Mouse (Mus musculus): Measurements from ENCODE around the gene Gm13289. TPM values are rescaled to one million over a fixed set of nuclear protein-coding genes. Genes with fewer than 3 reads are reported as not detected.
"Not testable (repeated sequence)": the region's sequence is repeated elsewhere in the genome, so short reads cannot be mapped to it uniquely, and the experiment has no call there.

Gm13289 gene
- polyA plus RNA-seq, 1 experiment from 2014 or later, result not detected

DNA sequence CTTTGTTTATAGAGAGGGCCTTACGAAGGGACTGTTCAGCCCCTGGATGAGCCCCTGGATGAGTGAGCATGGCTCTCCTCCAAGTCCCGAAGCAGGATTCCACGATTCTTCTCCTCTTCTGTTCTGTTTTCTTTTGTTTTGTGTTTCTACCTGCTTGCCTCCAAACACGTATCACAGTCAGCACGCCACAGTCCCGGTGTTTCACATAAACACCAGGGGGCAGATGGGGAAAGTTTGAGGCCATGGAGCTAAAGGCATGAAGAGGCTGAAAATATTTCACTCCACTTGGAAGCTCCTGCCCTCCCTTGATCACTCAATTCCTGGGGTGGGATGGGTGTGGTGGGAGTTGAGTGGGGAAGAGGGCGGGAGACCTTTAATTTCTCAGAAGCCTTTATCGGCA lies 14.9 kb upstream of the Gm13289 start:
- not testable (repeated sequence) for H3K27ac ChIP-seq; H3K79me2 ChIP-seq (ENCODE audit: inconsistent target); H3K4me3 ChIP-seq (ENCODE audit: inconsistent target); H3K36me3 ChIP-seq (ENCODE audit: inconsistent target)
- 81% methylated on average over 3 of the region's 8 CpGs for WGBS (ENCODE audit: missing documents)

DNA sequence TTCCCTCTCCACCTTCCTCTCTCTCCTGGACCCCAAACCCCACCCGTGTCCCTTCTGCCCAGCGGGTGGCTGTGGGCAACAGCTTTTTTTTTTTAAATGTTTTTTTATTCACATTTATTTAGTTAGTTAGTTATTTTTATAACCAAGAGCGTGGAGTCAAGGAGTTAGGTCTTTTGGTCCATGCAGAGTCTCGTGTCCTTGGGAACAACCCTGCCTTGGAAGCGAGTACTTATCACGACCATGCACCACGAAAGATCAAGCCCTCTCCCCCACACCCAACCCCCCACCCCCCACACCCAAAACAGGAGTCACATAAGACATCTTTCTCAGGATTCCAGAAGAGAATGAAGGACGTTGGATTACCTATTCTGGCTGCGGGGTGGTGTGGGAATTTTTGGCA lies 14.4 kb upstream of the Gm13289 start:
- not testable (repeated sequence) for H3K4me3 ChIP-seq (ENCODE audit: inconsistent target); H3K36me3 ChIP-seq (ENCODE audit: inconsistent target); H3K79me2 ChIP-seq (ENCODE audit: inconsistent target); H3K27ac ChIP-seq
- 92% methylated on average over 2 of the region's 9 CpGs for WGBS (ENCODE audit: missing documents)

DNA sequence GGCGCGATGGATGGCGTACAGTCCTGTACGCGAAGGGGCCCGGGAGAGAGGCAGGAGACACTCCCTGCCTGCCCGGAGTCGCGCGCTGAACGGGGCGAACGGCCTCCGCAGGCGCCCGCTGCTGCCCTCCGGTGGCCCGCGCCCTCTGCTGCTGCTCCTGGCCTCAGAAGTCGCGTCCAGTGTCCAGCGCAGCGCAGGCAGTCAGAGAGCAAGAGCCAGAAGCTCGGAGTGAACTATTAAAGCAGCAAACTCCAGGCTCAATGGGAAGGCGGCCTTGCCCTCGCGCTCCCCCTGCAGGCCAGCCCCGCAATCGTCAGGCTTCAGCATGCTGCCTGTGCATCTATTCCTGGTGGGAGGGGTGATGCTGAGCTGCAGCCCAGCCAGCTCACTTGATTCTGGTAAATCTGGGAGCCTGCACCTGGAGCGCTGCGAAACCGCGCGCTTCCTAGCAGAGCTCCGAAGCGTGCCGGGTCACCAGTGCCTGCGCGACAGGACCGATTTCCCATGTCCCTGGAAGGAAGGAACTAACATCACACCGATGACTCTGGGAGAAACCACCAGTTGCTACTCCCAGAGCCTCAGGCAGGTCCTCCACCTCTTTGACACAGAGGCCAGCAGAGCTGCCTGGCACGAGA lies 13.2 kb upstream of the Gm13289 start:
- 4% methylated on average over 15 of the region's 42 CpGs for WGBS (ENCODE audit: missing documents)
- not testable (repeated sequence) for H3K36me3 ChIP-seq (ENCODE audit: inconsistent target); H3K27ac ChIP-seq; H3K79me2 ChIP-seq (ENCODE audit: inconsistent target); H3K4me3 ChIP-seq (ENCODE audit: inconsistent target)

DNA sequence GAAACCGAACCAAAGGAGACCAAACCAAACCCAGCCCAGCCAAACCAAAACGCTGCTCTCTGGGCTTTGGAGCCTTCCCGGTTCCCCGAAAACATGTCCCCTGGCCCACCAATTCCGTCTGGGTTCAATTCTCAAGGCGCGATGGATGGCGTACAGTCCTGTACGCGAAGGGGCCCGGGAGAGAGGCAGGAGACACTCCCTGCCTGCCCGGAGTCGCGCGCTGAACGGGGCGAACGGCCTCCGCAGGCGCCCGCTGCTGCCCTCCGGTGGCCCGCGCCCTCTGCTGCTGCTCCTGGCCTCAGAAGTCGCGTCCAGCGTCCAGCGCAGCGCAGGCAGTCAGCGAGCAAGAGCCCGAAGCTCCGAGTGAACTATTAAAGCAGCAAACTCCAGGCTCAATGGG lies 3.2 kb upstream of the Gm13289 start, which contains the start of gene Gm13290:
Gene Gm13290 (plus strand): TSS at position 301 of the 400 bp plus-strand sequence.
- H3K27ac ChIP-seq; H3K4me3 ChIP-seq (ENCODE audit: inconsistent target); H3K79me2 ChIP-seq (ENCODE audit: inconsistent target); H3K36me3 ChIP-seq (ENCODE audit: inconsistent target): not testable (repeated sequence)
- no CpG with 5 or more reads among the region's 32 CpGs for WGBS (ENCODE audit: missing documents)

DNA sequence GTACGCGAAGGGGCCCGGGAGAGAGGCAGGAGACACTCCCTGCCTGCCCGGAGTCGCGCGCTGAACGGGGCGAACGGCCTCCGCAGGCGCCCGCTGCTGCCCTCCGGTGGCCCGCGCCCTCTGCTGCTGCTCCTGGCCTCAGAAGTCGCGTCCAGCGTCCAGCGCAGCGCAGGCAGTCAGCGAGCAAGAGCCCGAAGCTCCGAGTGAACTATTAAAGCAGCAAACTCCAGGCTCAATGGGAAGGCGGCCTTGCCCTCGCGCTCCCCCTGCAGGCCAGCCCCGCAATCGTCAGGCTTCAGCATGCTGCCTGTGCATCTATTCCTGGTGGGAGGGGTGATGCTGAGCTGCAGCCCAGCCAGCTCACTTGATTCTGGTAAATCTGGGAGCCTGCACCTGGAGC lies 2.8 kb downstream of the Gm13289 start, which contains the start of gene Gm13272:
Gene Gm13272 (plus strand): TSS at position 301 of the 400 bp plus-strand sequence.
- not testable (repeated sequence) for H3K27ac ChIP-seq; H3K36me3 ChIP-seq (ENCODE audit: inconsistent target); H3K4me3 ChIP-seq (ENCODE audit: inconsistent target); H3K79me2 ChIP-seq (ENCODE audit: inconsistent target)
- WGBS (ENCODE audit: missing documents), result no CpG with 5 or more reads among the region's 29 CpGs

DNA sequence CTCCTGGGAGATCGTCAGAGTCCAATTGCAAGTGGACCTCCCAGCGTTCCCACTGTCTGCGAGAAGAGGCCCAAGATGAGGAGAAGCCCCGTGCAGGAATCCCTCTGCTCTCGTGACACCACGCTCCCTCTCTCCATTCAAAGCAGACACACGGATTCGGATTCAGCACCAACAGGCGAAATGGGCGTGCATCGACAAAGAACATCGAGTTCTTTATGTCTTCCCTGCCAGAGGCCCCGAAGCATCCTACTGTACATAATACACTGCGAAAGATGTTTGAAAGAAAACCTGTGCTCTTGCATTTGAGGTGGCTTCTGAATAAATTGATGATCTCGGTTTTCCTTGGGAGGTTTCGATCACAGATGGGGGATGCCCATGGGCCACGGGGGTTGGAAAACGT lies 3.6 kb downstream of the Gm13289 start:
- H3K36me3 ChIP-seq (ENCODE audit: inconsistent target); H3K79me2 ChIP-seq (ENCODE audit: inconsistent target); H3K27ac ChIP-seq; H3K4me3 ChIP-seq (ENCODE audit: inconsistent target): not testable (repeated sequence)
- 90% methylated on average over 2 of the region's 18 CpGs for WGBS (ENCODE audit: missing documents)

DNA sequence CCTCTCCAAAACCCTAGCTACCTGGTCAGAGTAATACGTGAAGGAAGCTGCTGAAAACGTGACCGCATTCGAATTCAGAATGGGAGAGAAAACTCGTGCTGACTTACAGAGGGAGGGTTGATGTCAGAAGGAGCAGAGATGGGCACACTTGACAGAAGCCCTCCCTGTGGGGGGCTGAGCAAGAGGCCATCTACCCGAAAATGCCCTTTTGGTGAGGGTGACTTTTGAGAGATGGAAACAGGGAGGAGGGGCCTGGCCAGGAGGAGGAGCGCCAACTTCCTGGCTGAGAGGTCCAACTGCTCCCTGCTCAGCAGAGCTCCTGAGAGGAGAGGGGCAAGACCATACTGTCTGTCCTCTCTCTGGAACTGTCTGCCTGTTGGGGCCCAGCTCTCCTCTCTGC lies 5.1 kb downstream of the Gm13289 start, which contains the start of gene Ifnz:
Gene Ifnz (plus strand): TSS at position 301 of the 400 bp plus-strand sequence.
- peak within 1 kb of the TSS; percentile 12; the same call in 1 of the 2 replicates for H3K4me3 ChIP-seq (ENCODE audit: inconsistent target)
- H3K27ac ChIP-seq, result 0 out of 2 replicates have a peak within 1 kb of the TSS, but pooled peaks have one; percentile 33
- WGBS (ENCODE audit: missing documents), result no CpG with 5 or more reads among the region's 7 CpGs
- H3K79me2 ChIP-seq (ENCODE audit: inconsistent target); H3K36me3 ChIP-seq (ENCODE audit: inconsistent target): not testable (repeated sequence)

DNA sequence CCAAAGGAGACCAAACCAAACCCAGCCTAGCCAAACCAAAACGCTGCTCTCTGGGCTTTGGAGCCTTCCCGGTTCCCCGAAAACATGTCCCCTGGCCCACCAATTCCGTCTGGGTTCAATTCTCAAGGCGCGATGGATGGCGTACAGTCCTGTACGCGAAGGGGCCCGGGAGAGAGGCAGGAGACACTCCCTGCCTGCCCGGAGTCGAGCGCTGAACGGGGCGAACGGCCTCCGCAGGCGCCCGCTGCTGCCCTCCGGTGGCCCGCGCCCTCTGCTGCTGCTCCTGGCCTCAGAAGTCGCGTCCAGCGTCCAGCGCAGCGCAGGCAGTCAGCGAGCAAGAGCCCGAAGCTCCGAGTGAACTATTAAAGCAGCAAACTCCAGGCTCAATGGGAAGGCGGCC lies 5.6 kb downstream of the Gm13289 start:
- no CpG with 5 or more reads among the region's 31 CpGs for WGBS (ENCODE audit: missing documents)
- not testable (repeated sequence) for H3K79me2 ChIP-seq (ENCODE audit: inconsistent target); H3K36me3 ChIP-seq (ENCODE audit: inconsistent target)
- 0 out of 2 replicates have a peak overlapping the region, but pooled peaks have one; percentile 33 for H3K27ac ChIP-seq
- peak overlapping the region; percentile 12; the same call in 1 of the 2 replicates for H3K4me3 ChIP-seq (ENCODE audit: inconsistent target)

DNA sequence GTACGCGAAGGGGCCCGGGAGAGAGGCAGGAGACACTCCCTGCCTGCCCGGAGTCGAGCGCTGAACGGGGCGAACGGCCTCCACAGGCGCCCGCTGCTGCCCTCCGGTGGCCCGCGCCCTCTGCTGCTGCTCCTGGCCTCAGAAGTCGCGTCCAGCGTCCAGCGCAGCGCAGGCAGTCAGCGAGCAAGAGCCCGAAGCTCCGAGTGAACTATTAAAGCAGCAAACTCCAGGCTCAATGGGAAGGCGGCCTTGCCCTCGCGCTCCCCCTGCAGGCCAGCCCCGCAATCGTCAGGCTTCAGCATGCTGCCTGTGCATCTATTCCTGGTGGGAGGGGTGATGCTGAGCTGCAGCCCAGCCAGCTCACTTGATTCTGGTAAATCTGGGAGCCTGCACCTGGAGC lies 8.7 kb downstream of the Gm13289 start, which contains the start of gene Gm13276:
Gene Gm13276 (plus strand): TSS at position 301 of the 400 bp plus-strand sequence.
- H3K4me3 ChIP-seq (ENCODE audit: inconsistent target); H3K36me3 ChIP-seq (ENCODE audit: inconsistent target); H3K79me2 ChIP-seq (ENCODE audit: inconsistent target); H3K27ac ChIP-seq: not testable (repeated sequence)
- WGBS (ENCODE audit: missing documents), result no CpG with 5 or more reads among the region's 27 CpGs

DNA sequence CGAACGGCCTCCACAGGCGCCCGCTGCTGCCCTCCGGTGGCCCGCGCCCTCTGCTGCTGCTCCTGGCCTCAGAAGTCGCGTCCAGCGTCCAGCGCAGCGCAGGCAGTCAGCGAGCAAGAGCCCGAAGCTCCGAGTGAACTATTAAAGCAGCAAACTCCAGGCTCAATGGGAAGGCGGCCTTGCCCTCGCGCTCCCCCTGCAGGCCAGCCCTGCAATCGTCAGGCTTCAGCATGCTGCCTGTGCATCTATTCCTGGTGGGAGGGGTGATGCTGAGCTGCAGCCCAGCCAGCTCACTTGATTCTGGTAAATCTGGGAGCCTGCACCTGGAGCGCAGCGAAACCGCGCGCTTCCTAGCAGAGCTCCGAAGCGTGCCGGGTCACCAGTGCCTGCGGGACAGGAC lies 11.7 kb downstream of the Gm13289 start, which contains the start of gene Gm13277:
Gene Gm13277 (plus strand): TSS at position 231 of the 400 bp plus-strand sequence.
- H3K79me2 ChIP-seq (ENCODE audit: inconsistent target); H3K4me3 ChIP-seq (ENCODE audit: inconsistent target); H3K36me3 ChIP-seq (ENCODE audit: inconsistent target); H3K27ac ChIP-seq: not testable (repeated sequence)
- no CpG with 5 or more reads among the region's 28 CpGs for WGBS (ENCODE audit: missing documents)

DNA sequence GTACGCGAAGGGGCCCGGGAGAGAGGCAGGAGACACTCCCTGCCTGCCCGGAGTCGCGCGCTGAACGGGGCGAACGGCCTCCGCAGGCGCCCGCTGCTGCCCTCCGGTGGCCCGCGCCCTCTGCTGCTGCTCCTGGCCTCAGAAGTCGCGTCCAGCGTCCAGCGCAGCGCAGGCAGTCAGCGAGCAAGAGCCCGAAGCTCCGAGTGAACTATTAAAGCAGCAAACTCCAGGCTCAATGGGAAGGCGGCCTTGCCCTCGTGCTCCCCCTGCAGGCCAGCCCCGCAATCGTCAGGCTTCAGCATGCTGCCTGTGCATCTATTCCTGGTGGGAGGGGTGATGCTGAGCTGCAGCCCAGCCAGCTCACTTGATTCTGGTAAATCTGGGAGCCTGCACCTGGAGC lies 14.5 kb downstream of the Gm13289 start, which contains the start of gene Gm13278:
Gene Gm13278 (plus strand): TSS at position 301 of the 400 bp plus-strand sequence.
- not testable (repeated sequence) for H3K79me2 ChIP-seq (ENCODE audit: inconsistent target); H3K27ac ChIP-seq; H3K4me3 ChIP-seq (ENCODE audit: inconsistent target); H3K36me3 ChIP-seq (ENCODE audit: inconsistent target)
- no CpG with 5 or more reads among the region's 28 CpGs for WGBS (ENCODE audit: missing documents)

DNA sequence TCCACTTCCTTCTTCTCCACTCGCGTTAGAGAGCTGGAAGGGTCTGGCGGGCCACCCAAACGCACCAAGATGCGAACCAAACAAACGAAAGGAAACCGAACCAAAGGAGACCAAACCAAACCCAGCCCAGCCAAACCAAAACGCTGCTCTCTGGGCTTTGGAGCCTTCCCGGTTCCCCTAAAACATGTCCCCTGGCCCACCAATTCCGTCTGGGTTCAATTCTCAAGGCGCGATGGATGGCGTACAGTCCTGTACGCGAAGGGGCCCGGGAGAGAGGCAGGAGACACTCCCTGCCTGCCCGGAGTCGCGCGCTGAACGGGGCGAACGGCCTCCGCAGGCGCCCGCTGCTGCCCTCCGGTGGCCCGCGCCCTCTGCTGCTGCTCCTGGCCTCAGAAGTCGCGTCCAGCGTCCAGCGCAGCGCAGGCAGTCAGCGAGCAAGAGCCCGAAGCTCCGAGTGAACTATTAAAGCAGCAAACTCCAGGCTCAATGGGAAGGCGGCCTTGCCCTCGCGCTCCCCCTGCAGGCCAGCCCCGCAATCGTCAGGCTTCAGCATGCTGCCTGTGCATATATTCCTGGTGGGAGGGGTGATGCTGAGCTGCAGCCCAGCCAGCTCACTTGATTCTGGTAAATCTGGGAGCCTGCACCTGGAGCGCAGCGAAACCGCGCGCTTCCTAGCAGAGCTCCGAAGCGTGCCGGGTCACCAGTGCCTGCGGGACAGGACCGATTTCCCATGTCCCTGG lies 17.4 kb downstream of the Gm13289 start, which contains the start of gene Gm13275:
Gene Gm13275 (plus strand): TSS at position 552 of the 740 bp plus-strand sequence.
- H3K27ac ChIP-seq; H3K4me3 ChIP-seq (ENCODE audit: inconsistent target); H3K79me2 ChIP-seq (ENCODE audit: inconsistent target); H3K36me3 ChIP-seq (ENCODE audit: inconsistent target): not testable (repeated sequence)
- WGBS (ENCODE audit: missing documents), result 0% methylated on average over 1 of the region's 52 CpGs

DNA sequence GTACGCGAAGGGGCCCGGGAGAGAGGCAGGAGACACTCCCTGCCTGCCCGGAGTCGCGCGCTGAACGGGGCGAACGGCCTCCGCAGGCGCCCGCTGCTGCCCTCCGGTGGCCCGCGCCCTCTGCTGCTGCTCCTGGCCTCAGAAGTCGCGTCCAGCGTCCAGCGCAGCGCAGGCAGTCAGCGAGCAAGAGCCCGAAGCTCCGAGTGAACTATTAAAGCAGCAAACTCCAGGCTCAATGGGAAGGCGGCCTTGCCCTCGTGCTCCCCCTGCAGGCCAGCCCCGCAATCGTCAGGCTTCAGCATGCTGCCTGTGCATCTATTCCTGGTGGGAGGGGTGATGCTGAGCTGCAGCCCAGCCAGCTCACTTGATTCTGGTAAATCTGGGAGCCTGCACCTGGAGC lies 20.4 kb downstream of the Gm13289 start, which contains the start of gene Gm13279:
Gene Gm13279 (plus strand): TSS at position 301 of the 400 bp plus-strand sequence.
- not testable (repeated sequence) for H3K36me3 ChIP-seq (ENCODE audit: inconsistent target); H3K4me3 ChIP-seq (ENCODE audit: inconsistent target); H3K27ac ChIP-seq; H3K79me2 ChIP-seq (ENCODE audit: inconsistent target)
- WGBS (ENCODE audit: missing documents), result no CpG with 5 or more reads among the region's 28 CpGs

DNA sequence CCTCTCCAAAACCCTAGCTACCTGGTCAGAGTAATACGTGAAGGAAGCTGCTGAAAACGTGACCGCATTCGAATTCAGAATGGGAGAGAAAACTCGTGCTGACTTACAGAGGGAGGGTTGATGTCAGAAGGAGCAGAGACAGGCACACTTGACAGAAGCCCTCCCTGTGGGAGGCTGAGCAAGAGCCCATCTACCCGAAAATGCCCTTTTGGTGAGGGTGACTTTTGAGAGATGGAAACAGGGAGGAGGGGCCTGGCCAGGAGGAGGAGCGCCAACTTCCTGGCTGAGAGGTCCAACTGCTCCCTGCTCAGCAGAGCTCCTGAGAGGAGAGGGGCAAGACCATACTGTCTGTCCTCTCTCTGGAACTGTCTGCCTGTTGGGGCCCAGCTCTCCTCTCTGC lies 22.6 kb downstream of the Gm13289 start, which contains the start of gene Gm13285:
Gene Gm13285 (plus strand): TSS at position 301 of the 400 bp plus-strand sequence.
- not testable (repeated sequence) for H3K36me3 ChIP-seq (ENCODE audit: inconsistent target)
- WGBS (ENCODE audit: missing documents), result no CpG with 5 or more reads among the region's 7 CpGs

DNA sequence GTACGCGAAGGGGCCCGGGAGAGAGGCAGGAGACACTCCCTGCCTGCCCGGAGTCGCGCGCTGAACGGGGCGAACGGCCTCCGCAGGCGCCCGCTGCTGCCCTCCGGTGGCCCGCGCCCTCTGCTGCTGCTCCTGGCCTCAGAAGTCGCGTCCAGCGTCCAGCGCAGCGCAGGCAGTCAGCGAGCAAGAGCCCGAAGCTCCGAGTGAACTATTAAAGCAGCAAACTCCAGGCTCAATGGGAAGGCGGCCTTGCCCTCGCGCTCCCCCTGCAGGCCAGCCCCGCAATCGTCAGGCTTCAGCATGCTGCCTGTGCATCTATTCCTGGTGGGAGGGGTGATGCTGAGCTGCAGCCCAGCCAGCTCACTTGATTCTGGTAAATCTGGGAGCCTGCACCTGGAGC lies 26.2 kb downstream of the Gm13289 start, which contains the start of gene Gm13287:
Gene Gm13287 (plus strand): TSS at position 301 of the 400 bp plus-strand sequence.
- no CpG with 5 or more reads among the region's 29 CpGs for WGBS (ENCODE audit: missing documents)
- H3K36me3 ChIP-seq (ENCODE audit: inconsistent target); H3K4me3 ChIP-seq (ENCODE audit: inconsistent target); H3K79me2 ChIP-seq (ENCODE audit: inconsistent target); H3K27ac ChIP-seq: not testable (repeated sequence)

More for the DNA sequence above, 22.6 kb downstream of the Gm13289 start, which contains the start of gene Gm13285:
- H3K79me2 ChIP-seq (ENCODE audit: inconsistent target); H3K27ac ChIP-seq; H3K4me3 ChIP-seq (ENCODE audit: inconsistent target): not testable (repeated sequence)

All from macrophage (primary cell).